Mouse (Mus musculus) forebrain, embryonic 13.5 days (tissue): Measurements from ENCODE around the gene A930018P22Rik. TPM values are rescaled to one million over a fixed set of nuclear protein-coding genes. Genes with fewer than 3 reads are reported as not detected.
"Not testable (repeated sequence)": the region's sequence is repeated elsewhere in the genome, so short reads cannot be mapped to it uniquely, and the experiment has no call there.

ENCODE experiments used
- ATAC-seq: fragments of 200-750 bp; cut with Nextera tagmentation; 2 replicates; pipeline ENCODE4 v1.8.0; 2017
- H3K27ac ChIP-seq: fragments of 300-500 bp; sonication (generic); 2 replicates; pipeline ENCODE4 v1.5.1; 2015; ENCODE audit warnings: inconsistent platforms, mild to moderate bottlenecking, moderate library complexity
- H3K27me3 ChIP-seq: fragments of 300-500 bp; sonication (generic); 2 replicates; pipeline ENCODE4 v1.6.1; 2015; ENCODE audit warnings: mild to moderate bottlenecking, inconsistent platforms
- H3K36me3 ChIP-seq: fragments of 300-500 bp; sonication (generic); 2 replicates; pipeline ENCODE4 v1.6.1; 2015; ENCODE audit warnings: mild to moderate bottlenecking, inconsistent platforms; ENCODE audit not compliant: poor library complexity, severe bottlenecking
- H3K4me1 ChIP-seq: fragments of 300-500 bp; sonication (generic); 2 replicates; pipeline ENCODE4 v1.6.1; 2015; ENCODE audit warnings: inconsistent platforms
- H3K4me2 ChIP-seq: fragments of 300-500 bp; sonication (generic); 2 replicates; pipeline ENCODE4 v1.6.1; 2015; ENCODE audit warnings: inconsistent platforms, mild to moderate bottlenecking, moderate library complexity
- H3K4me3 ChIP-seq: fragments of 300-500 bp; sonication (generic); 2 replicates; pipeline ENCODE4 v1.5.1; 2015; ENCODE audit warnings: mild to moderate bottlenecking, inconsistent platforms
- H3K9ac ChIP-seq: fragments of 300-500 bp; sonication (generic); 2 replicates; pipeline ENCODE4 v1.6.1; 2015; ENCODE audit warnings: mild to moderate bottlenecking, inconsistent platforms
- H3K9me3 ChIP-seq: fragments of 300-500 bp; sonication (generic); replicated peaks from 2 replicates; pipeline ENCODE4 v1.6.1; 2016; ENCODE audit warnings: inconsistent platforms
- WGBS: fragments of 180-500 bp; shearing (Covaris S2); methylation state at CpG from one replicate; pipeline ENCODE4 v1.1.7; 2015; 5-methylcytosine and 5-hydroxymethylcytosine counted together
- polyA plus RNA-seq: library from polyadenylated mRNA; unstranded; fragments of >200 nt; fragmentation: Nextera tagmentation; extraction: Ambion mirVana; gene quantifications from 2 replicates; pipeline ENCODE4 v1.2.1, GENCODE M21; 2015

Gene A930018P22Rik
- polyA plus RNA-seq: not detected in 2 replicates

- WGBS: under 1% methylated on average over 74 of the region's 74 CpGs
- Histone ChIP-seq H3K27ac (no peak within 1 kb of the TSS), H3K4me3 (peak within 1 kb of the TSS; percentile 74), H3K9me3 (no peaks in the 10 kb centered on the region), H3K36me3 (no peaks in the 10 kb centered on the region), H3K27me3 (peaks cover 22% of the 10 kb centered on the region), H3K4me2 (peak within 1 kb of the TSS; percentile 91), H3K4me1 (peaks cover 6% of the 10 kb centered on the region; the same call in 1 of the 2 replicates), H3K9ac (peak within 1 kb of the TSS; percentile 77)
- ATAC-seq: peak; percentile 97
Observed at GRCm38 (mm10) chr2:104122505-104123378, at the start of gene A930018P22Rik. TSS of gene A930018P22Rik (plus strand) at chr2:104122769.

GRCm38 (mm10) chr2:104078285-104078684 lies 44.3 kb upstream of the A930018P22Rik start:
- H3K4me2 ChIP-seq, H3K4me3 ChIP-seq, H3K36me3 ChIP-seq, H3K27me3 ChIP-seq, H3K27ac ChIP-seq, H3K9me3 ChIP-seq, H3K4me1 ChIP-seq, ATAC-seq, H3K9ac ChIP-seq: not testable (repeated sequence)
- 78% methylated on average over 5 of the region's 5 CpGs for WGBS

GRCm38 (mm10) chr2:104081436-104082050 lies 41.0 kb upstream of the A930018P22Rik start:
- no CpG with 5 or more reads among the region's 1 CpGs for WGBS
- H3K4me2 ChIP-seq: not testable (repeated sequence)

GRCm38 (mm10) chr2:104082474-104082873 lies 40.1 kb upstream of the A930018P22Rik start:
- no peaks in the 10 kb centered on the region for H3K27me3 ChIP-seq
- no peaks in the 10 kb centered on the region for H3K9me3 ChIP-seq
- H3K4me3 ChIP-seq: no peak overlapping the region
- H3K27ac ChIP-seq: no peak overlapping the region
- no peak overlapping the region for H3K9ac ChIP-seq
- ATAC-seq: no peak
- no peak overlapping the region for H3K4me2 ChIP-seq
- no peaks in the 10 kb centered on the region for H3K4me1 ChIP-seq
- no peaks in the 10 kb centered on the region for H3K36me3 ChIP-seq

More at GRCm38 (mm10) chr2:104081436-104082050, 41.0 kb upstream of the A930018P22Rik start:
- not testable (repeated sequence) for H3K4me1 ChIP-seq, ATAC-seq, H3K27me3 ChIP-seq, H3K36me3 ChIP-seq, H3K9me3 ChIP-seq, H3K9ac ChIP-seq, H3K4me3 ChIP-seq, H3K27ac ChIP-seq

- not testable (repeated sequence) for H3K27ac ChIP-seq, H3K27me3 ChIP-seq, ATAC-seq, H3K9ac ChIP-seq, H3K36me3 ChIP-seq, H3K4me2 ChIP-seq, H3K9me3 ChIP-seq, H3K4me3 ChIP-seq, H3K4me1 ChIP-seq
Observed at GRCm38 (mm10) chr2:104084027-104084426, 38.5 kb upstream of the A930018P22Rik start.

- not testable (repeated sequence) for H3K4me2 ChIP-seq, H3K27ac ChIP-seq, H3K4me1 ChIP-seq, H3K27me3 ChIP-seq, H3K9ac ChIP-seq, H3K4me3 ChIP-seq, ATAC-seq, H3K9me3 ChIP-seq, H3K36me3 ChIP-seq
- 100% methylated on average over 1 of the region's 1 CpGs for WGBS
Observed at GRCm38 (mm10) chr2:104087562-104087961, 35.0 kb upstream of the A930018P22Rik start.

- ATAC-seq: no peak
- 90% methylated on average over 2 of the region's 2 CpGs for WGBS
- H3K36me3 ChIP-seq: no peaks in the 10 kb centered on the region
Observed at GRCm38 (mm10) chr2:104093305-104093704, 29.3 kb upstream of the A930018P22Rik start.

GRCm38 (mm10) chr2:104095741-104096213 lies 26.8 kb upstream of the A930018P22Rik start, which contains the start of gene Cd59a:
TSS of gene Cd59a (plus strand) at chr2:104095801.
- Histone ChIP-seq H3K27ac (no peak within 1 kb of the TSS), H3K4me3 (peak within 1 kb of the TSS; percentile 41), H3K9me3 (no peaks in the 10 kb centered on the region), H3K27me3 (no peaks in the 10 kb centered on the region), H3K4me2 (peak within 1 kb of the TSS; percentile 60), H3K36me3 (no peaks in the 10 kb centered on the region), H3K4me1 (peaks cover 8% of the 10 kb centered on the region), H3K9ac (peak within 1 kb of the TSS; percentile 58)
- peak; percentile 83 for ATAC-seq
- 5% methylated on average over 15 of the region's 15 CpGs for WGBS

More at GRCm38 (mm10) chr2:104093305-104093704, 29.3 kb upstream of the A930018P22Rik start:
- Histone ChIP-seq H3K4me2 (no peak overlapping the region), H3K9me3 (no peaks in the 10 kb centered on the region), H3K4me3 (no peak overlapping the region), H3K9ac (no peak overlapping the region), H3K27ac (no peak overlapping the region), H3K27me3 (no peaks in the 10 kb centered on the region), H3K4me1 (peaks cover 8% of the 10 kb centered on the region)

GRCm38 (mm10) chr2:104096256-104096655 lies 26.3 kb upstream of the A930018P22Rik start:
- WGBS: 39% methylated on average over 10 of the region's 10 CpGs
- no peak overlapping the region for H3K27ac ChIP-seq

GRCm38 (mm10) chr2:104096796-104097195 lies 25.8 kb upstream of the A930018P22Rik start:
- 39% methylated on average over 1 of the region's 1 CpGs for WGBS
- ATAC-seq, H3K4me2 ChIP-seq: not testable (repeated sequence)

More at GRCm38 (mm10) chr2:104096256-104096655, 26.3 kb upstream of the A930018P22Rik start:
- peaks cover 8% of the 10 kb centered on the region for H3K4me1 ChIP-seq
- peak overlapping the region; percentile 41 for H3K4me3 ChIP-seq
- no peaks in the 10 kb centered on the region for H3K27me3 ChIP-seq
- no peaks in the 10 kb centered on the region for H3K36me3 ChIP-seq
- H3K9me3 ChIP-seq: no peaks in the 10 kb centered on the region
- H3K9ac ChIP-seq: peak overlapping the region; percentile 58
- peak overlapping the region; percentile 60 for H3K4me2 ChIP-seq
- ATAC-seq: no peak

GRCm38 (mm10) chr2:104097396-104097795 lies 25.2 kb upstream of the A930018P22Rik start:
- not testable (repeated sequence) for H3K9me3 ChIP-seq, H3K4me3 ChIP-seq, H3K36me3 ChIP-seq, ATAC-seq, H3K27ac ChIP-seq, H3K9ac ChIP-seq, H3K4me1 ChIP-seq, H3K27me3 ChIP-seq, H3K4me2 ChIP-seq
- 96% methylated on average over 4 of the region's 4 CpGs for whole genome bisulfite sequencing

More at GRCm38 (mm10) chr2:104096796-104097195, 25.8 kb upstream of the A930018P22Rik start:
- H3K9me3 ChIP-seq, H3K27ac ChIP-seq, H3K27me3 ChIP-seq, H3K4me1 ChIP-seq, H3K4me3 ChIP-seq, H3K9ac ChIP-seq, H3K36me3 ChIP-seq: not testable (repeated sequence)
